Mouse (Mus musculus): ENCODE measurements around the gene Npas3. TPM values are rescaled to one million over a fixed set of nuclear protein-coding genes. Genes with fewer than 3 reads are reported as not detected.

Gene Npas3
- total RNA-seq, 1 experiment from 2014 or later, result 1.6 TPM

DNA sequence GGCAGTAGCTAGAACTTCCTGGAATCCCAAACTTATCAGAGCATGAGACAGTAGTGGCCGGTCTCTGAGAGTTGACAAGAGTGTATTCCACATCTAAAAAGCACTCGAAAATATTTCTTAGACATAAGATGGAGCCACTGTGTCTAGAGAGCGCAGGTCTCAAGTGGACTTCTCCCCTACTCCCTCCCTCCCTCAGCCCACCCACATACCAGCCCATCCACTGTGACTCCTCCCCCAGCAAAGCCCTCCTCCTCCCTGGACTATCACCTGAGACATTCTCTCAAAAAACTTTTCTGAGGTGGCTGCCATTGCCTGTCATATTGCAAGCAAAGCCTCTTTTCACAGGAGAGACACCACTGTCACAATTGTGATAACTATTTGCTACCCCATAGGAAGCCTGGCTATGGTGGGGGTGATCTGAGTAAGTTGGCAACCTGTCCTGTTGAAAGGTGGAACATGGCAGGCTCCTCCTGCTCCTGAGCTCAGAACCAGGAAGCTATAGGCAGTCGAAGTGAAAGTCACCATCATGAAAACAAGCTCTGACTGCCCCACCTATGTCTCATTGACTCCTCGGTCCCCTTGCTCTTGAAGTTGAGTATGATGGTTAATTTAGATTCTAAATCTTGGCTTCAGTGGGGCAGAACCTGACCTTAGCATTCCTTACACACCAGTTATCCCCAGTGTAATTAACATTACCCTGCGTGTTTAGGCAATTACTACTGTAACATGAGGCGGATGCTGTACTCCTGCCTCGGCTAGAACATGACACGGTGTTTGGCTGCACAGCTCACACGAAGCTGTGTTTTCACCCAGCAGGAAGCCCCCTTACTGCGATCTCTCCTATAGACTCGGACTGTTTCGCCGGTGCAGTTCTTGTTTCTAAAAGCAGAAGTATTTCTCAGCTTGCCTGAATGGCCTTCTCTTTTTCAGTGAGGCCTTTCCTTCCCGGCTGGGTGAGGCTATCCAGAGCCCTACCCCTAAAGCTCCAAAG, 751.5 kb downstream of the Npas3 start:
- no peak for DNase-seq

DNA sequence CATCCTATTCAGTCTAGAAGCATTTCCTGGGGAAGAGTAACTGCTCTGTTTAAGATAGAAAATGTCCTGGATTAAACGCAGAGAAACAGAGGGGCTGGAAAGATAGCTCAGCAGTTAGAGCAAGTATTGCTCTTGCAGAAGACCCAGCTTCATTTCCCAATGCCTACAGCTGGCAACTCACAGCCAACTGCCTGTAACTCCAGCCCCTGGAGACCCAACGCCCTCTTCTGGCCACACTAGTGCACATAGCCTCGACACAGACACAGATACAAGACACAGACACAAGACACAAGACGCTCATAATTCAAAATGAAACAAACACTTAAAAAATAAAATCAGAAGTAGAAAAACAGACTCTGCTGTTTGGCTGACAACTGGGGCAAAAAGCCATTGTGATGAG, 754.0 kb downstream of the Npas3 start:
- DNase-seq, result peak; percentile 38

DNA sequence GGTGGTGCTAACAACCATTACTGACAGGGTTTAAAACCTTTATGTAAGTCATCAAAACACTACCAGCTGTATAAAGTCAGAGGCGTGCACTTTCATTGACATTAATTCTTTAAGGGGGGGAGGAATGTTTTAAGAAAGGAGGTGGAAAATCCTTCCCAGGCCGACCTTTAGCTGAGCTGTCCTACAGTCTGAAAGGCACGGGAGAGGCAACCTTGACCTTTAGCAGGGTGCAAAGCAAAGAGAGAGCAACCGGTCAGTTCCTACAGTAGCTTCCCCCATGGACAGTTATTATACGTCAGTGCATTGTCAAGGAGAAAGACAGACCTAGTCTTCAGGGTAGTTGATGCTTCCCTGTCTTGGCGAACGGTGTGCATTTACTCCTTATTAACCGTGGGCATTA, 756.1 kb downstream of the Npas3 start:
- peak; percentile 56 for DNase-seq

DNA sequence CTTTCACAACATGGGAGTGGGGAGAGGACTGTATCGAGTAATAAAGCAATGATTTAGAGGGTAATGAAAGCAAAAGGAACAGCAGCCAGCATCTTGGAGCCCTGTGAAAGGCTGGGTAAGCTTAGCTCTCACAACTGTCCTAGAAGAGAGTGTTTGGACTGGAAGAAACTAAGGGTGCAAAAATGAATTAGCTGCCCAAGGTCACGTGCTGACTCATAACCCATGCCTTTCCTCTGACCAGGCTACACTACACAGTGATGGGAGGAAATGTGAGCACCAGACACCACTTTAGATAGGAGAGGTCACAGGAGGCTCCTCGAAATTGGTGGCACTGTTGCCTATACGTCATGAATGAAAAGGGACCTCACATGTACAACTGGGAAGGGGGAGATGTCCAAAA, 757.1 kb downstream of the Npas3 start:
- DNase-seq, result peak; percentile 52

DNA sequence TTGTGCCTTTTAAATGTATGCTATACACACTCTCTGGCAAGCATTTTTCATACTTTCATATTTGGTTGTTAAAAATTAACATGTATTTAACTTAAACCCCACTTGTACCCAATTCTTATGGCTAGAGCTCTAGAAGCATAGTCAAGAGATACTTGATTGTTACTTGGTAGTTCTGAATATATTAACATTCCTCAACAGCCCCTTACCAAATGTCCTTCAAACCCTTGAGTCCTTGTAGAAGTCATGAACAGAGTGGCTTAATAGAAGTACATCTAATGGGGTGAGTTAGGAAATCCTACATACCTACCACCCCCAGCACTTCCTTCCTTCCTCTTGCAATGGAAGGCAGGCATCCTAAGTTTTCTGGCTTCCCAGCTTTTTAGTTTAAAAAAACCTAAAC, 766.8 kb downstream of the Npas3 start:
- DNase-seq, result no peak

DNA sequence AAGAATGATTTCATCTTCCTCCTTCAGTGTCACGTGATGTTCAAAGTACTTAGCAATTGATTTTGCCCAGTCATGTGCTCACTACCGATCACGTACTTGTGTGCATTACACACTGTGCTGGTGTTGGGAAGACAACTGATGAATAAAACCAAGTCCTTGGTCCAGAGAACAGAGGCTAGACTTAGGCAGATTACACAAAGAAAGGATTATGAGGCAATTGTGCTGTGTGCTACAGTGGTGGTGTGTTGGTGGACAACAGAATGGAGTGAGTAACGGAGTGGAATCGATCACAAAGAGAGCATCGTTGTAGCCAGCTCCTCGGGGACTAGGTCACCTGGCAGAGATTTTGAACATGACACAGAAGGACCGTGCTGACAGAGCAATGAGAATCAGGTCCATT, 769.5 kb downstream of the Npas3 start:
- no peak for DNase-seq

DNA sequence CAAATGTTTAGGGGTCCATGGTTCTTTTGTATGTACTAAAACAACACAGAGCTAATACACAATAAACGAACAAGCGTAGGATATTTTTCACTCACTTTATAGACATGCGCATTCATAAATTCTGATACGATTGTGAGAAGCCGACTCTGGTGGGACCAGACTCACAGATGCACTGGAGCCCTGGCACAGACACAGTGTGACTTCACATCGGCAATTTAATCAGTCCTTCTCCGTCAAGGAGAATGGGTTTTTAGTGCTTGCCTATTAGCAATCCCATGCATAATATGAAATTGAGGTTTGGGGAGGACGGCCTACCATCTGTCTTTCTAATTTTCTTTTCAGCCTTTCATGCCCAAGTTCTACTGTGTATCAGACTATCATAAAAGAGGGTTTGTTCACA, 771.5 kb downstream of the Npas3 start:
- DNase-seq, result no peak

DNA sequence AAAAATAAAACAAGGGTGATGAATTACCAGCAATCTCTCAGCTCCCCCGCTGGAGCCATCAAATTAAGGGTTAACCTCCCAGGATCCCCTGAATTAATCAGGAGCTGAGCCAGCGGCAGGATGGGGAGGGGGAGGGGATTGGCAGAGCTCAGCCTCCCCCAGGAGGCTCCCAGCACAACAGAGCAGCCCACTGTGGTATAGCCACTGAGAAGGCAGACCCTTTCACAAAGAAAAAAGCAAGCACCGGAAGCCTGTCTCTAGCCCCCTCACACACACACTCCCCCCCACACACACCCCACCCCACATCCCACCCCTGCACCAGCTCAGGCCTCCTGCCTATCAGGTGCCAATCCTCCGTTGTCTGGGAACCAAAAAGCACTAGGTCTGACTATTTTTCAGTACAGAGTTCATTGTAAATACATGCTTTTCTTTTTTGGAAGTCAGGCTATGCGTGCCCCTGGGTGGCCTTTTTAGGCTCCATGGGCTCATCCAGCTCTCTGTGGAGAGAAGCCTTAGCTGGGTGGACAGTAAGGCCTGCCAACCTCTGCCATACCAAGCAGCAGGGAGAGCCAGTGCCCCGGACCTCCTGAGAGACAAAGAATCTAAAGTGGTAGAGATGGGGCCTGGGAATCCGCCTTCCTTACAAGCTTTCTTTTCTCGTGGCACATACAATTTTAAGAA, 786.3 kb downstream of the Npas3 start:
- no peak for DNase-seq

DNA sequence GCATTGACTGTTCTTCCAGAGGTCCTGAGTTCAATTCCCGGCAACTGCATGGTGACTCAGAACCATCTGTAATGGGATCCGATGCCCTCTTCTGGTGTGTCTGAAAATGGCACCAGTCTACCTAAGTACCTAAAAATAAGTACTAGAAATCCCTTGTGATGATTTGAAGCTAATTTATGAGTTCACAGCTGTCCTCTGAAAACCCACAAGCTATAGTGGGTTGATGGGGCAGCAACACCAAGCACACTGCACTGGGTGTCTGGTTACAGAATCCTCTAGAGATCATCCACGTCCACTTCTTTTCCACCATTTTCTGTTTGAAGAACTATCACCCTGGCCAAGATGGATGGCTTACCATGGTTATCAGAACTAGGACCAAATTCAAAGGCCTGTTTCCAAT, 789.1 kb downstream of the Npas3 start:
- no peak for DNase-seq

DNA sequence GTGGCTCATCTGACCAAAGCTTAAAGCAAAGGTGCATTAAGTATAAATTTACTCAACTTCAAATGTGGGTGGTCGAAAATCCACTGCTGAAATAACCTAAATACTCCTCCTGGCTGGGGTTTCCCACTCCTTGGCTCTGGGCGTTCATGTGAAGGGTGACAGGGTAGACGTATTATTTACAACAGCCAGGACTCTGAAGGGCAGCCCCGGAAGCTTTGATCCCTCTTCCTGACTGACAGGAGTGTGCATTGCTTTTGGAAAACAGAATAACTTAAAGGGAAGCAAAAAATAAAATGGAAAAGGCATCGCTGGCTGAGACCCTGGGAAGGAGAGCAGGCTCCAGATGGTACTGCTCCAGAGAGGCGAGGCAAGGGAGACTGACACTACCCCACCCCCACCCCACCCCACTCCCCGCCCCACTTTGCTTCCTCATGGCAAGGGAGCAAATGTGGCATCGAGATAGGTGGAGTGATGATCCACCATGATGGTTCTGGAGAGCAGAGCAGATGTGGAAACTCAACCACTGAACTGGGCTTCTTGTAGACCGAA, 794.6 kb downstream of the Npas3 start:
- DNase-seq, result no peak

DNA sequence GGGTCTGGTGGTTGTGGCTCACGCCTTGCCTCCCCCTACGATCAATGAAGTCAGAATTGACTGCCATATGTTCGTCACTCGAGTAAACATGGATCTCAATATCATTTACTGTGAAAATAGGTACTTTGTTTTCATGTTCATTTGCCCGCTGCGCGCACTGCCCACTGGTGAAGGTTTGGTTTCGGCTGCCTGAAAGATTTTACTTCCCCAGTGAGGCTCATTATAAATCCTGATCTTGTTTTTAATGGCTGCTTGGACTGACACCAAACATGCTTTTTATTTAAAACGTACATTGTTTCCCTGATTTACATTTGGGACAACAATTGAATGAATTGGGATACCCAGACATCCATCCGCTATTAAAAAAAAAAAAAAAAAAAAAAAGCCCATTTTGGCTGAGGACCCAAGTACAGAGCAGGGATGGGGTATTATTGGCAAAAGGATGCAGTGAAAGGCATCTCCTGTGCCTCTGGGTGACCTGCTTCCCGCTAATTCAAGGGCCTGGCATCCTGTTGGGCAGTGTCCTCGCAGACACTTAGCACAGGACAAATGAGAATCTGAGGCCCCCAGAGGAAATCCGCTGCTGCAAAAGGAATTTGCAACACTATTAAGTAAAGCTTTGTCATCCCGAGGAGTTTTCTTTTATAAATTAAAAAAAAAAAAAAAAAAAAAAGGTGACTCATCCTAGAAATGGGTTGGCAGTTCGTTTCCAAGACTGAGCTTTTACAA, 796.3 kb downstream of the Npas3 start:
- DNase-seq, result peak; percentile 19

DNA sequence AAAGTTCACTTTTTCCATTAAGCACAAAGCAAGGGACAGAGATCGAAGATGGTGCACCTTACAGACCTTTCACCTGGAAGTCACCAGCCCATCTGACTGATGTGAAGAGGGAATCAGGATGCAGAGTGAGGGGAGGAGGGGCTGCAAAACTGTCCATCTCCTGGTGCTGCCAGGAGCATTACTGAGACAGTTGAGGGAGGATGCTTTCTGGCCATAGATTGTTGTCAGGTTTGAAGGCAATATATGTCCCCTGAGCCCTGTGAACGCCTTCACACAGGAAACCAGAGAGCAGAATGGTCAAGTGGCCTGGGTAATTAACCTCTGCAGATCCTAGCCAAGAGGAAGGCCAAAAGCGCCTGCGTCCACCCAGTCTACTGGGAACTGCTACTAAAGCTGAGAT, 796.9 kb downstream of the Npas3 start:
- no peak for DNase-seq

DNA sequence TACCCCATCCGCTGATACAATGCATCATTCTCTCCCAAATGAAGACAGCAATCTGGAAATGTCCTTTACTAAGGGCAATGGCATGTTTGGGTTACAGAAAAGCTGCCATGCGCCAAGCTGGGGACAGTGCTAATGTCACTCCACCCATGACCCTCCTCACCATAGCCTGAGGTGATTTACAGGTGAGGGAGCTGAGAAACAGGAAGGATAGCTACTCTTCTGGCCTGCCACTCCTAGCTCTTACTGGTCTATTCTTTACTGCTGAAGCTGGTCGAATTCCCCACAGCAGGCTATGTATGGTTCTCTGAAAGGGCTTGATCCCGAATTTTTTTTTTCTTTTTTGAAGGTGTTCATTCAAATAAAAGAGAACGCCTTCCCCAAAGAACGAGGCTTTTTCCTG, 798.3 kb downstream of the Npas3 start:
- no peak for DNase-seq

DNA sequence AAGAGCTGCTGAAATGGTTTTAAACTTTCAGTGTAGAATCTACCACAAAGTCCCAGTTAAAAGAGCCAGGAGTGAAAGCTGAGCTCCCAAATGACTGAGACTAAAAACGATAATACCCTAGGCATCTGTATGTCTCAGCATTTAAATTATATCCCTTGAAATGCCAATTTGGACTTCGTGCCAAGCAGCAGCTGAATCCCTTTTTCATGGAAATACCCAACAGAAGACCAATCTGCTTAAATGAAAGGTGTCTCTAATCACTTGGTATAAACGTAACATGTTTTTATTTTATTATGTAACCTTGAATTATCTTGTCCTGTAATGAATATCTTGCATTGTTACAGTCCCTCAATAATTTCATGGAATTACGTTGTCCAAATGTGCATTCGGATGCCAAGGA, 799.6 kb downstream of the Npas3 start:
- no peak for DNase-seq

DNA sequence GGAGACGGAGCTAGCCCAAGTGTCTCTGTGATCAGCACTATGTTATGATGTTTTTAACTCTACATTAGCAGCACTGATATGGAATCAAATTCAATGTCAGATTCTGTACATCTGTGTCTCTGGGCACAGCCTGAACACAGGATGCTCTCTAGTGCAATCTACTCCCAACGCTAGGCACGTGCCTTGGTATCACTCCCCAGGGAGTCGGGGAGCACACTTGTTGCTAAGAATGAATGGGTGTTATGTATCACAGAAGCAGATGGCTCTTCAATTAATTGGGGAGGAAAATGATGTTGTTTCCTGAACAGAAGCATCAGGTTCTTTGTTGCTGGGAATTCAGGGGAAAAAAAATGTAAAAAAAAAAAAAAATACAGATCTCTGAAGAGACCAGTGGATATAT, 801.4 kb downstream of the Npas3 start:
- DNase-seq, result no peak

DNA sequence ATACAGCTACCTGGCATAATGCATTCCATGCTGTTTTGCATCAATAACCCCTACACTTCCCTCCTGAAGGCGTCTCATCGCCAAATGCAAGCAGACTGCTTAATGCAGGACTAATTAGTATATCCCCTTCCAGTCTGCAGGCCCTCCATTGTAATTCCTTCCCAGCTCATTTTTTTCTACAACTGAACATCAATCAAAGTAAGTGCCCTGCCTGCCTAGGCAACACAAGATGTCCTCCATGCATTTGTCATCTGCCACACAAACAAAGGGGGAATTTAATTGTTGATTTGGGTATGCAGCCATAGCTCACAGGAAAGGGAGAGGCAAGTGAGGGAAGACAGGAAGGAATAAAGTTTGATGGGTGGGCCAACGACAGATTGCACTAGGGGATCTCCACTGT, 804.5 kb downstream of the Npas3 start:
- DNase-seq, result no peak

DNA sequence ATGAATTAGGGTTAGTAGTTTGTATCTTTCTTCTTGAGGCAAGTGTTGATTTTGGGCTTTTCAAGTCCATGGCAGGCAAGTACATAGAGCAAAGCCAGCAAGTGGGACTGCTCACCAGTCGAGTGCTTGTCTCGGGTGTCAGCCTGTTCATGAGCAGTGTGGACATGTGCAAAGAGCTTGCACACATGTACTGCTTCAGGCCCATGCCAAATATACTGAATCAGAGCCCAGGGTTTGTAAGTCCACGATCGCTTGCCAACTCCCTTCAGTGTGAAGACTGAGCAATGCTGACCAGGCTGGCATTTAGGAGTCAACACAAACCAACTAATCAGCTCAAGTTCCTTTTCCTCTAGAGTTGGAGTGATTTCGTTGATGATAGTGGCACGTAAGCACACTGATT, 805.1 kb downstream of the Npas3 start:
- no peak for DNase-seq

DNA sequence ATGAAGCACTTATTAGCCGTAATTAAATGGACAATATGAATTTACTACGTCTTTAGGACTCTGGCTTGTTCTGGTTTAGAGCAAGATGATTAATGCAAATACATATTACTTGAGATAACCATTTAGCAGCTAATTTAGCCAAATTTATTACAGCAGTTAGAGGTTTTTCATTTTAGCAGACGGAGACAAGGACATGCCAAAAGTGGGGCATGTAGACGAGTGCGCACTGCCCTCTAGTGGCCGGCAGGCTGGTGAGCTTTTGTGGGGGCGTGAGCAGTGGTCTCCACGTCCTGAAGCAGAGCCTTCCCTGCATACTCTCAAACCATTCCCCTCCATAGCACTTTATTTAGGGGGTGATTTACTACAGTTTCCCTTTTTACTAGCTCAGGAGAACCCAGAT, 812.3 kb downstream of the Npas3 start:
- peak; percentile 86 for DNase-seq

DNA sequence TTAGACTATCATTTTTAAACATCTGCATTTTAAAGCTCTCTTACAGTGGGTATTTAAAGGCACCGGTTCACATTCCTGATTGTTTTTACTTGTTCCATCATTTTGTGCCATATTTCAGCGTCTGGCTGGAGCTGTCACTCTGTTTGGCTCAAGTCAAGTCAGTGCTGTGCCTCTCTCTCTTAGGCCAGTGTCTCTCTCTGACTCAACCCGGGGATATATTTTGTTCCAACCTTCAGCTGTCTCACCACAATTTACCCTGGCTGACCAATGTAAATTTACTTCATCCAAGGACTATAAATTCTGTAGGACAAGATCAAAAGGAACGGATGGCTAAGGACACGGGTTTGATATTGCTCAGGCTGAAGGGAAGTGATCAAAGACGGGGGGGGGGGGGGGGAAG, 812.7 kb downstream of the Npas3 start:
- DNase-seq, result peak; percentile 15

DNA sequence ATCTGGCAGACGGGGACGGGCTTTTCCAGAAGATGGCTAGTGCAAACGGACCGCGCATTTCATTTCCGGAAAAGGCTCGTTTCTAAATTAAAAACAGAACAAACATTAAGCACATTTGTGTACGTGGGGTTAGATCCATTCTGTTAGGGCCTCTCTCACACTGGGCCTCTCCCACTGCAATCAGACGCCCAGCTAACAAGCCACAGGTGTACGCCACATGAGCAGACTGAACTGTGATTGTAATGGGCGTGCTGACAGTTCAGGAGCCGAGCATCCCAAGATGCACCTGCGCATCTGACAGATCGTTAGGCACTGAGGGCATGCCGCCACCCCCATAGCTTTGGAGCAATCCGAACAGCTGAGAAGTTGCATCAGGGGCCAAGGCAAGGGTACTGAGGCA, 816.5 kb downstream of the Npas3 start:
- DNase-seq, result no peak

DNA sequence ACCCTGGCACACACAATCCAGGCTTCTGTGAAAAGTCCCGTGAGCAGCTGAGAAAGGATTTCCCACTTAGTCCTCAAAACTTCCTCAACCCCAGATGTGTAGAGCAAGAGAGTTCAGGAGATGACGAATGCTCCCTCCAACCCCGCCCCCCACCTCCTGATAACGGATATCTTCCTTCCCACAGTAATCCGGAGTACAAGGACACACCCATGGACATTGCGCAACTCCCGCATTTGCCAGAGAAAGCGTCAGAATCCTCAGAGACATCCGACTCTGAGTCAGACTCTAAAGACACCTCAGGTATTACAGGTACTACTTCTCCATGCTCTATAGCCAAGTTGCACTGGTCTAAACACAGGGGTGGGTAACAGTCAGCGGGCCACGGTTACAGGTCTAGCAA, 817.1 kb downstream of the Npas3 start:
- peak; percentile 39 for DNase-seq

DNA sequence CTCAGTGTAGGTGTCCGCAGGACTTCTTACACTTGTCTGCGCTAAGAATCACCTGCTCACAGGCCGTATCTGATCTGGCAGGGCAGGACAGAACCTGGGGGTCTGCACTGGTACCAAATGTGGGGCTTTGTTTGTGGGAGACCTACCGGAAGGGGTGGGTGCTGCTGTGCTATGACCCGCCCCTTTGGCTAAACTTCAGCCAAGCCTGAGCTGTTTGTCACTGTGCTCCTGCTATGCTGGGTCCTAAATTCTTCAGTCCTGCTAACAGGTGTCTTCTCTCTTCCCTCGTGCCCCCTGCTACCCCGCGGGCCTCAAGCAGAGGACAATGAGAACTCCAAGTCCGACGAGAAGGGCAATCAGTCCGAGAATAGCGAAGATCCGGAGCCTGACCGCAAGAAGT, 818.9 kb downstream of the Npas3 start:
- no peak for DNase-seq
